Mouse (Mus musculus) urinary bladder, postnatal 25 days (tissue): Measurements from ENCODE around the gene Rfx2.
A peak's percentile ranks its signal among the peaks of the same experiment; 100 is the strongest.

Experiments used
- DNase-seq: peaks from one replicate; pipeline ENCODE4 v3.0.0; 2022; ENCODE audit warnings: low spot score

Rfx2 gene

GRCm38 (mm10) chr17:56780291-56780978 lies 50.4 kb downstream of the Rfx2 start:
- no peak for DNase-seq

GRCm38 (mm10) chr17:56778779-56779362 lies 51.9 kb downstream of the Rfx2 start:
- DNase-seq, result no peak

- no peak for DNase-seq
Observed at GRCm38 (mm10) chr17:56777568-56777967, 53.2 kb downstream of the Rfx2 start.

GRCm38 (mm10) chr17:56769950-56770349 lies 60.9 kb downstream of the Rfx2 start, which contains the start of gene Prr22:
Prr22 (plus strand) TSS chr17:56770250.
- DNase-seq, result no peak

GRCm38 (mm10) chr17:56768941-56769340 lies 61.9 kb downstream of the Rfx2 start:
- no peak for DNase-seq

- DNase-seq, result no peak
Observed at GRCm38 (mm10) chr17:56767531-56768135, 63.2 kb downstream of the Rfx2 start.

GRCm38 (mm10) chr17:56766631-56767405 lies 64.0 kb downstream of the Rfx2 start:
- no peak for DNase-seq

GRCm38 (mm10) chr17:56765431-56765830 lies 65.4 kb downstream of the Rfx2 start:
- no peak for DNase-seq

- peak; percentile 77 for DNase-seq
Observed at GRCm38 (mm10) chr17:56764474-56765354, 66.1 kb downstream of the Rfx2 start, which contains the start of gene Dus3l. Dus3l (plus strand) TSS chr17:56764757.

- DNase-seq, result no peak
Observed at GRCm38 (mm10) chr17:56763741-56764250, 67.0 kb downstream of the Rfx2 start.

- DNase-seq, result peak; percentile 46
Observed at GRCm38 (mm10) chr17:56762769-56763731, 67.8 kb downstream of the Rfx2 start.

GRCm38 (mm10) chr17:56761991-56762410 lies 68.8 kb downstream of the Rfx2 start:
- peak; percentile 86 for DNase-seq

GRCm38 (mm10) chr17:56761077-56761476 lies 69.7 kb downstream of the Rfx2 start:
- DNase-seq, result no peak

GRCm38 (mm10) chr17:56759261-56759660 lies 71.6 kb downstream of the Rfx2 start:
- no peak for DNase-seq

GRCm38 (mm10) chr17:56758132-56758531 lies 72.7 kb downstream of the Rfx2 start:
- DNase-seq, result peak; percentile 86

GRCm38 (mm10) chr17:56757416-56758123 lies 73.2 kb downstream of the Rfx2 start, which contains the start of gene Nrtn:
Nrtn (minus strand) TSS chr17:56757530.
- DNase-seq, result peak; percentile 94

- DNase-seq, result peak; percentile 54
Observed at GRCm38 (mm10) chr17:56756703-56757399, 74.0 kb downstream of the Rfx2 start.
